12 mouse cellular contexts compared by ENCODE assay signal in the genomic region with DNA sequence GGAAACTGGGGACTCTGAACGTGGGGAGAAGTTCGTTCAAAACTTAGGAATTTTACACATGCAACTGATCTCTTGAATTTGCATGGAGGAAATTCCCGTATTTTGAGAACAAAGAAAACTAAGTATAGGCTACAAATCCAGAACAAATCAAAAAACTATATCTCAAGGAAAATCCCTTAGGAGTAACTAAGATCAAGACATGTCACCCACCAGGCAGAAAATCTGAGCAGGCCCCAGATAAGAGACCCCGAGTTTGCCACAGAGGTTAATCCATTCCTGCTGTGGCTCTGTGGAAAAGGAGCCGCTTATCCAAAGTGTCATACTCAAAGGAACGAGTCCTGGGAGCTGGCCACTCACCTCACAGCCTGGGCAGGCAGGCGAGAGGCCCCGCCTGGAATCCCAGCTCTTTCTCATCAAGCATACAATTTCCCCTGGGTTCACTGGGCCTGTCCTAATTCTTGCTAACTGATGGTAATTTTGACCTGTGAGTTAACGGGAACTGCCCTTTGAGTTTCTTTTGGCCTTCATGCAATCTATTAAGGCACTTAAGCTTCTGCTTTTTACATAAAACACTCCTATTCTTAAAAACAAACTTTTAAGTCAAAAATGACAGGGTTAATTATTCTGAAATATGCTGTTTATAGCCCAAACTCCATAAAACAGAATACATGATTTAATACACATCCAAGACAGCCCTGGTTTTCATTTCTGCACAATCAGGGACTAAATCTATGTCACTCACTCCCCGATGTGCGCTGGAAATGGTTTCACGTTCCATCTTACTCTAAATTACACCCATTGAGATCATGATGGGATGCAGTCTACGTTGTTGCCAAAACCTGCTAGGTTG.
DNase-seq lines count a peak whose midpoint lies in the region; ATAC-seq and TF ChIP-seq lines count a peak whose summit lies in the region.
"Had no signal": no experiment of that assay in that cellular context is flagged by ENCODE, and none has a peak within 500 bp of the region (broad histone marks: within the 10 kb centered on the region; RNA-seq: fewer than 3 reads in every experiment).

No protein-coding gene starts in this region.

- H3K4me3 ChIP-seq in forebrain, embryonic 10.5 days: no peak overlapping the region
- H3K4me3 ChIP-seq in forebrain, postnatal 0 days (ENCODE audit: low read depth, low read length): no peak overlapping the region
- no peak overlapping the region for H3K4me3 ChIP-seq in midbrain, embryonic 11.5 days (ENCODE audit: low read depth, low read length)
- H3K4me3 ChIP-seq in midbrain, embryonic 15.5 days: no peak overlapping the region
- H3K4me3 ChIP-seq in kidney, embryonic 16.5 days (ENCODE audit: low read length): no peak overlapping the region
- no peak overlapping the region for H3K4me3 ChIP-seq in neural tube, embryonic 11.5 days (ENCODE audit: low read depth, low read length)

- no peak for TF ChIP-seq CTCF in forebrain, postnatal 0 days (IDR thresholded peaks at IDR 0.05; ENCODE audit: low read depth)

- no peak for ATAC-seq in forebrain, postnatal 0 days
- ATAC-seq in midbrain, embryonic 11.5 days (ENCODE audit: low FRiP score): peak; percentile 42; the same call in 1 of the 2 replicates
- no peak for ATAC-seq in midbrain, embryonic 15.5 days (replicated peaks)
- 0 out of 2 replicates have a peak, but pooled peaks have one; percentile 46 for ATAC-seq in kidney, embryonic 16.5 days (ENCODE audit: low FRiP score, low TSS enrichment)
- no peak for ATAC-seq in neural tube, embryonic 11.5 days (ENCODE audit: insufficient read depth, low FRiP score, low TSS enrichment)
- ATAC-seq: hindbrain, embryonic 16.5 days had no signal

- no peaks in the 10 kb centered on the region for H3K36me3 ChIP-seq in forebrain, embryonic 10.5 days (replicated peaks)
- H3K36me3 ChIP-seq in forebrain, postnatal 0 days (ENCODE audit: insufficient read depth): no peaks in the 10 kb centered on the region
- no peaks in the 10 kb centered on the region for H3K36me3 ChIP-seq in midbrain, embryonic 11.5 days (ENCODE audit: control insufficient read depth, insufficient read depth, low read length)
- H3K36me3 ChIP-seq in midbrain, embryonic 15.5 days (replicated peaks): no peaks in the 10 kb centered on the region
- H3K36me3 ChIP-seq in kidney, embryonic 16.5 days (ENCODE audit: insufficient read depth, low read length): no peaks in the 10 kb centered on the region
- H3K36me3 ChIP-seq in neural tube, embryonic 11.5 days (ENCODE audit: control insufficient read depth, insufficient read depth, low read length): no peaks in the 10 kb centered on the region

- no peak overlapping the region for H3K4me2 ChIP-seq in forebrain, postnatal 0 days (ENCODE audit: low read depth)
- no peak overlapping the region for H3K4me2 ChIP-seq in midbrain, embryonic 11.5 days
- no peak overlapping the region for H3K4me2 ChIP-seq in midbrain, embryonic 15.5 days
- no peak overlapping the region for H3K4me2 ChIP-seq in kidney, embryonic 16.5 days (replicated peaks; ENCODE audit: low read depth, low read length)
- H3K4me2 ChIP-seq in neural tube, embryonic 11.5 days (ENCODE audit: low read depth): no peak overlapping the region

- H3K9ac ChIP-seq in forebrain, postnatal 0 days: no peak overlapping the region
- H3K9ac ChIP-seq in midbrain, embryonic 11.5 days (ENCODE audit: low read length): no peak overlapping the region
- no peak overlapping the region for H3K9ac ChIP-seq in midbrain, embryonic 15.5 days
- H3K9ac ChIP-seq in kidney, embryonic 16.5 days (replicated peaks; ENCODE audit: low read length): no peak overlapping the region
- no peak overlapping the region for H3K9ac ChIP-seq in neural tube, embryonic 11.5 days (ENCODE audit: low read length)

- 32% methylated on average over 13 of the region's 13 CpGs for WGBS in forebrain, embryonic 10.5 days
- WGBS in forebrain, postnatal 0 days: 48% methylated on average over 13 of the region's 13 CpGs
- WGBS in midbrain, embryonic 11.5 days: 28% methylated on average over 13 of the region's 13 CpGs
- 26% methylated on average over 13 of the region's 13 CpGs for WGBS in midbrain, embryonic 15.5 days
- WGBS in kidney, embryonic 16.5 days: 30% methylated on average over 13 of the region's 13 CpGs
- 48% methylated on average over 13 of the region's 13 CpGs for WGBS in neural tube, embryonic 11.5 days

- peak; percentile 35 for DNase-seq in forebrain, embryonic 10.5 days (ENCODE audit: extremely low spot score, low spot score)
- no peak for DNase-seq in forebrain, postnatal 0 days
- DNase-seq in midbrain, embryonic 11.5 days (ENCODE audit: low spot score, missing footprints): peak; percentile 92
- peak; percentile 43 for DNase-seq in neural tube, embryonic 11.5 days (ENCODE audit: low spot score)
- no peak for DNase-seq in right cerebral cortex, postnatal 4 days
- DNase-seq in adrenal gland, adult 8-10 months: no peak
- DNase-seq: cerebellum, adult 2 months; gastrocnemius, postnatal 10 days; lung, postnatal 14 days had no signal

- H3K4me1 ChIP-seq in forebrain, embryonic 10.5 days: peaks cover 26% of the 10 kb centered on the region
- H3K4me1 ChIP-seq in forebrain, postnatal 0 days (ENCODE audit: insufficient read depth): no peaks in the 10 kb centered on the region; the same call in 1 of the 2 replicates
- peaks cover 12% of the 10 kb centered on the region for H3K4me1 ChIP-seq in midbrain, embryonic 11.5 days (ENCODE audit: control insufficient read depth, insufficient read depth, low read length)
- H3K4me1 ChIP-seq in midbrain, embryonic 15.5 days: peaks cover 3% of the 10 kb centered on the region; the same call in 1 of the 2 replicates
- no peaks in the 10 kb centered on the region for H3K4me1 ChIP-seq in kidney, embryonic 16.5 days (ENCODE audit: insufficient read depth, low read length)
- 0 out of 2 replicates have a peak, but pooled peaks cover 2% of the 10 kb centered on the region for H3K4me1 ChIP-seq in neural tube, embryonic 11.5 days (ENCODE audit: control insufficient read depth, insufficient read depth, low read length)

- H3K27me3 ChIP-seq in forebrain, embryonic 10.5 days (ENCODE audit: poor library complexity, severe bottlenecking): no peaks in the 10 kb centered on the region
- no peaks in the 10 kb centered on the region for H3K27me3 ChIP-seq in forebrain, postnatal 0 days (ENCODE audit: insufficient read depth, low read length)
- no peaks in the 10 kb centered on the region for H3K27me3 ChIP-seq in midbrain, embryonic 11.5 days (ENCODE audit: control insufficient read depth, insufficient read depth, low read length)
- no peaks in the 10 kb centered on the region for H3K27me3 ChIP-seq in midbrain, embryonic 15.5 days (replicated peaks)
- peaks cover 20% of the 10 kb centered on the region for H3K27me3 ChIP-seq in kidney, embryonic 16.5 days (ENCODE audit: insufficient read depth, low read length)
- no peaks in the 10 kb centered on the region for H3K27me3 ChIP-seq in neural tube, embryonic 11.5 days (ENCODE audit: control insufficient read depth, insufficient read depth, low read length)

- H3K27ac ChIP-seq in forebrain, embryonic 10.5 days: no peak overlapping the region; the same call in 1 of the 2 replicates
- H3K27ac ChIP-seq in forebrain, postnatal 0 days (ENCODE audit: low read depth, low read length): no peak overlapping the region
- no peak overlapping the region for H3K27ac ChIP-seq in midbrain, embryonic 11.5 days (ENCODE audit: low read depth, low read length)
- no peak overlapping the region for H3K27ac ChIP-seq in midbrain, embryonic 15.5 days
- H3K27ac ChIP-seq in kidney, embryonic 16.5 days (ENCODE audit: low read length): no peak overlapping the region
- H3K27ac ChIP-seq in neural tube, embryonic 11.5 days (ENCODE audit: low read depth, low read length): no peak overlapping the region

- H3K9me3 ChIP-seq in forebrain, embryonic 10.5 days: no peaks in the 10 kb centered on the region
- no peaks in the 10 kb centered on the region for H3K9me3 ChIP-seq in forebrain, postnatal 0 days (ENCODE audit: low read length)
- H3K9me3 ChIP-seq in midbrain, embryonic 11.5 days (ENCODE audit: control insufficient read depth, low read length): no peaks in the 10 kb centered on the region
- no peaks in the 10 kb centered on the region for H3K9me3 ChIP-seq in midbrain, embryonic 15.5 days
- no peaks in the 10 kb centered on the region for H3K9me3 ChIP-seq in kidney, embryonic 16.5 days (ENCODE audit: low read length)
- no peaks in the 10 kb centered on the region for H3K9me3 ChIP-seq in neural tube, embryonic 11.5 days (ENCODE audit: control insufficient read depth, low read length)

Comparison
In these comparisons a context has a peak if more than half of its experiments do, and no peak if none do; other contexts are left out.
1. DNase-seq: peak in forebrain, embryonic 10.5 days (single experiment), midbrain, embryonic 11.5 days (single experiment) and neural tube, embryonic 11.5 days (single experiment); none in forebrain, postnatal 0 days (single experiment), right cerebral cortex, postnatal 4 days (single experiment) and adrenal gland, adult 8-10 months (single experiment).
2. ATAC-seq: peak in midbrain, embryonic 11.5 days (single experiment) and kidney, embryonic 16.5 days (single experiment); none in forebrain, postnatal 0 days (single experiment), midbrain, embryonic 15.5 days (single experiment) and neural tube, embryonic 11.5 days (single experiment).